Mouse (Mus musculus) ES-E14 (cell line): Measurements from ENCODE around the gene Mcm9.

Experiments
- HCFC1 ChIP-seq: IDR thresholded peaks from 2 replicates; pipeline ENCODE4 v1.6.1; 2012; ENCODE audit warnings: low read length, inconsistent platforms, borderline replicate concordance; ENCODE audit not compliant: insufficient read depth
- MAFK ChIP-seq: IDR thresholded peaks from 2 replicates; pipeline ENCODE4 v1.6.1; 2014; ENCODE audit warnings: mild to moderate bottlenecking, low read depth, low read length, inconsistent platforms; ENCODE audit not compliant: insufficient read depth
- ZC3H11A ChIP-seq: IDR thresholded peaks from 2 replicates; pipeline ENCODE4 v1.6.1; 2012; ENCODE audit warnings: low read depth, mild to moderate bottlenecking, inconsistent platforms, low read length, borderline replicate concordance
- ZNF384 ChIP-seq: IDR thresholded peaks from 2 replicates; pipeline ENCODE4 v1.6.1; 2012; ENCODE audit warnings: low read depth, low read length, inconsistent platforms

DNA sequence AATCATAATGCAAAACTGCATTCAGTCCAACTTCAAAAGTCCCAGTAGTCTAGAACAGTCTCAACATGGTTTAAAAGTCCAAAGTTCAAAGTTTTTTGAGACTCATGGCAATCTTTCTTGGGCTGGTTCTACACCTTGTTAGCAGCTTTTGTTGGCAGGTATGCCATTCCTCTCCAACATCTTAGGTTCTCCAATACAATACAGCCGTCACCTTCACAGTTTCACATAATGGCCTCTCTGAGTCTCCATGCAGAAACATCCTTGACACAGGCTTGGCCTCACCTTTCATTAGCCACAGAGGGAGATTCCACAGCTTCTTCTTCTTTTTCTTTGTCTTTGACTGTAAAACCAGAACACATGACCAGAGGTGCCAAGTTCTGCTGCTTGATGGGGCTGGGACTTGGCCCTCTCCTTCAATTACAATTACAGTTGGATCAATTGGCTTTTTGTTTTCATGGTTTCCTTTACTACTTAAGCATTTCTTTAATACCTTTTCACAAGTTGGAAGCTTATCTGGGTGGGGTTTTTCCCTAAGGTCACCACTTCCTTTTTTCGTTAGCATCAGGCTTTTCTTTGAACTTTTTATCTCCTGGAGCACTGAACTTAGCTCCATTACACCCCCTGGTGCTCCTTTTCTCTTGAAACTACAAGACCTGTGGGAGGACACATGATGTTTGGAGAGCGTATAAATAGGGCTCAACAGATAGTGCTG is 104.8 kb downstream of the Mcm9 start:
- TF ChIP-seq ZNF384 (no peak), HCFC1 (no peak), MAFK (no peak), ZC3H11A (no peak)
